Mouse (Mus musculus): ENCODE data around the gene Nol8. TPM values are rescaled to one million over a fixed set of nuclear protein-coding genes. Genes with fewer than 3 reads are reported as not detected.

The Nol8 gene
- polyA plus RNA-seq, 1 experiment: 3.0 TPM

GRCm38 (mm10) chr13:49623216-49623615 is 29.7 kb upstream of the Nol8 start:
- no peaks in the 10 kb centered on the region for H3K27me3 ChIP-seq (ENCODE audit: control insufficient read depth, insufficient read depth, low read length)
- H3K4me3 ChIP-seq (ENCODE audit: control insufficient read depth, insufficient read depth, low read length): no peak overlapping the region
- H3K36me3 ChIP-seq (ENCODE audit: control insufficient read depth, insufficient read depth, low read length): no peaks in the 10 kb centered on the region
- 91% methylated on average over 1 of the region's 1 CpGs for WGBS
- DNase-seq: no peak
- no peak for TF ChIP-seq CTCF (IDR thresholded peaks at IDR 0.05; ENCODE audit: borderline replicate concordance, control insufficient read depth, extremely low read depth, insufficient read depth, low read length, poor library complexity)
- TF ChIP-seq POLR2A (IDR thresholded peaks at IDR 0.05; ENCODE audit: control insufficient read depth, extremely low read depth, insufficient read depth, low read length, poor library complexity): no peak
- H3K4me1 ChIP-seq (replicated peaks; ENCODE audit: control insufficient read depth, insufficient read depth, low read length): no peaks in the 10 kb centered on the region
- H3K27ac ChIP-seq (ENCODE audit: control insufficient read depth, insufficient read depth, low read length): no peak overlapping the region

GRCm38 (mm10) chr13:49628167-49628566 is 24.7 kb upstream of the Nol8 start:
- Histone ChIP-seq H3K4me1 (replicated peaks; ENCODE audit: control insufficient read depth, insufficient read depth, low read length) (no peaks in the 10 kb centered on the region), H3K4me3 (ENCODE audit: control insufficient read depth, insufficient read depth, low read length) (no peak overlapping the region), H3K27ac (ENCODE audit: control insufficient read depth, insufficient read depth, low read length) (no peak overlapping the region), H3K36me3 (ENCODE audit: control insufficient read depth, insufficient read depth, low read length) (no peaks in the 10 kb centered on the region), H3K27me3 (ENCODE audit: control insufficient read depth, insufficient read depth, low read length) (no peaks in the 10 kb centered on the region)
- TF ChIP-seq POLR2A (IDR thresholded peaks at IDR 0.05; ENCODE audit: control insufficient read depth, extremely low read depth, insufficient read depth, low read length, poor library complexity) (no peak), CTCF (IDR thresholded peaks at IDR 0.05; ENCODE audit: borderline replicate concordance, control insufficient read depth, extremely low read depth, insufficient read depth, low read length, poor library complexity) (no peak)
- DNase-seq: no peak

GRCm38 (mm10) chr13:49629076-49629475 is 23.8 kb upstream of the Nol8 start:
- Histone ChIP-seq H3K4me1 (replicated peaks; ENCODE audit: control insufficient read depth, insufficient read depth, low read length) (no peaks in the 10 kb centered on the region), H3K4me3 (ENCODE audit: control insufficient read depth, insufficient read depth, low read length) (no peak overlapping the region), H3K27ac (ENCODE audit: control insufficient read depth, insufficient read depth, low read length) (no peak overlapping the region), H3K36me3 (ENCODE audit: control insufficient read depth, insufficient read depth, low read length) (no peaks in the 10 kb centered on the region), H3K27me3 (ENCODE audit: control insufficient read depth, insufficient read depth, low read length) (no peaks in the 10 kb centered on the region)
- 100% methylated on average over 2 of the region's 2 CpGs for WGBS
- DNase-seq: no peak
- no peak for TF ChIP-seq POLR2A (IDR thresholded peaks at IDR 0.05; ENCODE audit: control insufficient read depth, extremely low read depth, insufficient read depth, low read length, poor library complexity)
- no peak for TF ChIP-seq CTCF (IDR thresholded peaks at IDR 0.05; ENCODE audit: borderline replicate concordance, control insufficient read depth, extremely low read depth, insufficient read depth, low read length, poor library complexity)

- Histone ChIP-seq H3K4me1 (replicated peaks; ENCODE audit: control insufficient read depth, insufficient read depth, low read length) (no peaks in the 10 kb centered on the region), H3K4me3 (ENCODE audit: control insufficient read depth, insufficient read depth, low read length) (no peak overlapping the region), H3K27ac (ENCODE audit: control insufficient read depth, insufficient read depth, low read length) (no peak overlapping the region), H3K36me3 (ENCODE audit: control insufficient read depth, insufficient read depth, low read length) (no peaks in the 10 kb centered on the region; the same call in 1 of the 2 replicates), H3K27me3 (ENCODE audit: control insufficient read depth, insufficient read depth, low read length) (no peaks in the 10 kb centered on the region)
- WGBS: 97% methylated on average over 2 of the region's 2 CpGs
- TF ChIP-seq CTCF (IDR thresholded peaks at IDR 0.05; ENCODE audit: borderline replicate concordance, control insufficient read depth, extremely low read depth, insufficient read depth, low read length, poor library complexity) (no peak), POLR2A (IDR thresholded peaks at IDR 0.05; ENCODE audit: control insufficient read depth, extremely low read depth, insufficient read depth, low read length, poor library complexity) (no peak)
- no peak for DNase-seq
Measured at GRCm38 (mm10) chr13:49639965-49640364, 12.9 kb upstream of the Nol8 start.

GRCm38 (mm10) chr13:49642650-49643049 is 10.2 kb upstream of the Nol8 start:
- Histone ChIP-seq H3K36me3 (ENCODE audit: control insufficient read depth, insufficient read depth, low read length) (no peaks in the 10 kb centered on the region; the same call in 1 of the 2 replicates), H3K27me3 (ENCODE audit: control insufficient read depth, insufficient read depth, low read length) (no peaks in the 10 kb centered on the region), H3K4me3 (ENCODE audit: control insufficient read depth, insufficient read depth, low read length) (no peak overlapping the region), H3K27ac (ENCODE audit: control insufficient read depth, insufficient read depth, low read length) (no peak overlapping the region), H3K4me1 (replicated peaks; ENCODE audit: control insufficient read depth, insufficient read depth, low read length) (no peaks in the 10 kb centered on the region)
- no peak for DNase-seq
- WGBS: 95% methylated on average over 6 of the region's 6 CpGs
- TF ChIP-seq POLR2A (IDR thresholded peaks at IDR 0.05; ENCODE audit: control insufficient read depth, extremely low read depth, insufficient read depth, low read length, poor library complexity): no peak
- no peak for TF ChIP-seq CTCF (IDR thresholded peaks at IDR 0.05; ENCODE audit: borderline replicate concordance, control insufficient read depth, extremely low read depth, insufficient read depth, low read length, poor library complexity)

GRCm38 (mm10) chr13:49643669-49644362 is 9.1 kb upstream of the Nol8 start:
- Histone ChIP-seq H3K27me3 (ENCODE audit: control insufficient read depth, insufficient read depth, low read length) (no peaks in the 10 kb centered on the region), H3K4me1 (replicated peaks; ENCODE audit: control insufficient read depth, insufficient read depth, low read length) (no peaks in the 10 kb centered on the region), H3K36me3 (ENCODE audit: control insufficient read depth, insufficient read depth, low read length) (no peaks in the 10 kb centered on the region), H3K27ac (ENCODE audit: control insufficient read depth, insufficient read depth, low read length) (no peak overlapping the region), H3K4me3 (ENCODE audit: control insufficient read depth, insufficient read depth, low read length) (no peak overlapping the region)
- DNase-seq: no peak
- TF ChIP-seq POLR2A (IDR thresholded peaks at IDR 0.05; ENCODE audit: control insufficient read depth, extremely low read depth, insufficient read depth, low read length, poor library complexity): no peak
- TF ChIP-seq CTCF (IDR thresholded peaks at IDR 0.05; ENCODE audit: borderline replicate concordance, control insufficient read depth, extremely low read depth, insufficient read depth, low read length, poor library complexity): no peak

Data from thymus, adult 2 months (tissue).